Mouse (Mus musculus): ENCODE data around the gene Sel1l3.

The Sel1l3 gene

DNA sequence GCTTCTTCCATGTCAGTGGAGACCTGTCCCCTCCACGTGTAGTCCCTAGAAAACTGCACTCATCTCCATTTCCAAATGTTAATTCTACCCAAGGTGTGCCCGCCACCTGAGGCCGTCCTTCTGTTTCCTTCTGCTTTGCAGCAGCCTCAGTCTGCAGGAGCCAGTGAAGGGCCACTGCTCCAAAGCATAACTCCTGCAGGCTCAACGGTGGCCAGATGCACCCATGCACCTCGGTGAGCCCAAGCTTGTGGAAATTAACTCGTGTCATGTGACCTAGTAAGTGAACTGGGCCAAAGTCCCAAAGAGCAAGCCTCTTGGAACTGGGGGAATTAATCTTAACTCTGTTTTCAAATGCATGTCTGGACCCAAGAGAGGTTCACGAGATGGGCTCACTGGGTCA is 40.8 kb downstream of the Sel1l3 start:
- no peak for DNase-seq

DNA sequence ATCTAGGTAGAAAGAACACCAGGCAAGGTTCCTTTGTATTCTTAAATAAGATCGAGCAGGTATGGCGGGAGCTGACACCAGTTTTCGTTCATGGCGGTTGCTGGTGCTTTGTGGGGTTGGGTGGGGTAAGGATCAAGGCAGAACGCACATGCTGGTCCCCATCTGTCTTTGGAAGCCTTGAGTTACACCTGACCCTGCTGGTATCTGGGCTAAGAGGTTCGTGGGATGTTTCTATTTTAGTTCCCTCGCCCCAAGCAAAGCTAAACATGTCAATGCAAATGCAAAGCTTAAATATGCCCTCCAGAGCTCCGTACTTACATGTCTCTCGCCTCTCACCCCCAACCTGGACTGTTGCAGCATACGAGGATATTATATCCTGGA is 41.5 kb downstream of the Sel1l3 start:
- DNase-seq: no peak

DNA sequence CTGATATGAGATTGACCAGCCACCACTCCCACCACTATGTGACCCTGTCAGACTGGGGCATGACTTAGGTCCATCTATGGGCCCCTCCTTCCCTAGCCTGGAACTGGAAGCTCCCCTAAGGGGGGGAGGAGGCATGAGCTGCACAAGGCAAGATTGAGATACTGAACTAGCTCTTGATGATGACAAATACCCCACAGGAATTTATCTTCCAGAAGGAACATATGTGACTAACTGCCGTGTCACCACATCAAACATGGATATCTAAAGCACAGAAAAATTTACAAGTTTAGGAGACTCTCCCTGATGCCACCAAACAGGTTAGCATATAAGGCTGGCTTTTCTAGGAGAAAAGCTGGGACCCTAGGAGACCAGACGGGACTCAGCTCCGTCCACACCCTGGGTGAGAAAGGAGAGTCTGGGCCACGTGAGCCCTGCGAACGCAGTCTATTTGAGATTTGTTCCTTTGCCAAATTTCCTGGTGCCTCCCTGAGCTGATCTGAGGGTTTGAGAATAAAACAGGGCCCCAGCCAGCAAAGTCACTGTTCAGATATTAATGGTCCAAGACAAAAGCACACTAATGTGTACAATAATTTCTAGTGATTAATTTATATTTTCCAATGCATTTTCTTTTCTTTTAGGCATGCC is 42.0 kb downstream of the Sel1l3 start:
- no peak for DNase-seq

DNA sequence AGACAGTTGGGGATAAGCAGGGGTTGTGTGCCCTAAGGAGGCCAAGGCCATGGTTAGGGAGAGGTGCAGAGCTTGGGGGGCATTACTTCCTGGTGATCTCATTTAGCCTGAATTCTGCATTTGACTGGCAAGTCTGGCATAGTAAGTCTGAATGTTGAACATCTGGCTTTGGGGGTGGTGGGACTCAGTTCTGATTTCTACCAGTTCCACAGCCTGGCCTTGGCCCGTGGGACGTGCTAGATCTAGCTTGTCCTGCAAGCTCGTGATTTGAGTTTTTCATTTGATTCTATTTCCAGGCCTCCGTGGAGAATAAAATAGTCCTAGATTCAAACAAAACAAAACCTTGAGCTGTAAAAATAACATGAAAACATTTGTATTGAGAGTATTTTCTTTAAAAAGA is 46.2 kb downstream of the Sel1l3 start:
- no peak for DNase-seq

DNA sequence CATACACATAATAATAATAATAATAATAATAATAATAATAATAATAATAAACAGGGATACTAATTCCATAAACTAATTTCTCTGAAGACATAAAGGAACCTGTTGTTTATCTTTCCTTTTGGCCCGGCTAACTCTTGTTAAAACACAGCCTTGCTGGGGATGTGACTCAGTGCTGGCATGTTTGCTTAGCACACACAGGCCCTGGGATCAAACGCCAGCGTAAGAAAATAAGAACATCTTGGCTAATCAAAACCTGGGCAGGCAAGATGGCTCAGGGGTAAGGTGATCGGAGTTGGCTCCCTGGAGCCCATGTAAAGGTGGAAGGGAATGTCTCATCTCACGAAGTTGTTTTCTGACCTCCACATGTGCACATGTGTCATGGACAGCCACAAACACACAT is 48.1 kb downstream of the Sel1l3 start:
- DNase-seq: no peak

DNA sequence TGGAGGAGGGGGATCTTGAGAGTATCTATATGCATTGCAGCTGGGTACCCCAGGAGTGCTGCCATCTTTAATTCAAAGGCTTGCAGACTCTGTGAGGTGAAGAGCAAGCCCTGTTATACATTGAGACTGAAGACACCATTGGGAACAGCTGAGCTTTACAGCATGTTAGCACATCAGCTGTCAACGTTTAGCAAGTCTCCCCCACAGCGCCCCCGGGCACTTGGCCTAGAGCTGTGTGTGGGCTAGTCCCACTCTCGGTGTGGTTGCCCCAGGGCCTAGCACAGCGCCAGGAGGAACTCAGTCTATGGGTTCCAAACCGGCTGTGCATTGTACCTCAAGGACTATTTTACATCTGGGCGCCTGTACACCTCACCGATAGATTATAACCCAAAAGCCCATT is 51.3 kb downstream of the Sel1l3 start:
- no peak for DNase-seq

DNA sequence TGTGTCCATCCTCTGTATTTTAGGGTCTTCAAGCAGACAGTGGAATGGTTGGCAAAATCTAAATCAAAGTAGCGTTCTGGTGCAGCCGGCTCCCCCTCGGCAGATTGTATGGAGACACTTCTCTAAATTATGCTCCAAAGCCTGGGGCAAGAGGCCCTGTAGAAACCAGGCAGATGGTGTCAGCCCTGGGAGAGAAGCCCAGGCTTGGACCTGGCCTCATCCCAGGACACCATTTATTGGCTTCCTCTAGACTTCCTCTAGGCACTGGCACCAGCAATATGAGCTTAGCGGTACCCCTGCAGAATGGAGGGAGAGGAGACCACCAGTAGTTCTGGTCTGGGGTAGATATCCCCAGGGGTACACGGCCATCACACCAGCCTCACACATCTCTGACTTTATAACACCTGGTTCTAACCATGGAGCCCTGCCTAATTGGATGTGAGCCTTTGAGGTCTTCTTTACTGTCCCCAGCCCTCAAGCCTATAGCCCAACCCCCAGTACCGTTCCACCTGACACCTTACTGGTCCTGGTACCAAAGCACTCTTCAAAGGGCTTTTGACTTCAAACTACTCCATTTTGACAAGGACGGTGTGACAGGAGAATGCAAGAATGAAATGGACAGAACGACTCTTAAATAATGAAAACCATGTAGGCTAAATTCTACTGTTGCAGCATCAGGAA is 52.1 kb downstream of the Sel1l3 start:
- DNase-seq: no peak

DNA sequence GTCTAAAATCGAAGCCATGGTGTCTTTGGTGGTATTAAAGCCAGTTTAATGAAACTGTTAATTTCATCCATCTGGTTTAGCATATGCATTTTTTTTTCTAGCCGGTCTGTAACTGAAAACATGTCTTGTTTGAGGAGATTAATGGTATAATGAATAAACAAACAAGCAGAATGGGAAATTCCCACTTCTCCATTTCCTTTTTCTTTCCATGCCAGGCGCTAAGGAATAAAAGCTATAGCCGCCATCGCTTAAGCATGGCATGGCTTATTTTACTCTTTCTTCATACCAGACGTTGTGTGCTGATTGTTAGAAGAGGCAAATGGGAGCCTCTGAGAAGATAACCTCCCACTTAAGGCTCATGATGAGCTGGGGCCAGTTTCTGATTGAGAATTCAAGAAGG is 53.5 kb downstream of the Sel1l3 start:
- no peak for DNase-seq

DNA sequence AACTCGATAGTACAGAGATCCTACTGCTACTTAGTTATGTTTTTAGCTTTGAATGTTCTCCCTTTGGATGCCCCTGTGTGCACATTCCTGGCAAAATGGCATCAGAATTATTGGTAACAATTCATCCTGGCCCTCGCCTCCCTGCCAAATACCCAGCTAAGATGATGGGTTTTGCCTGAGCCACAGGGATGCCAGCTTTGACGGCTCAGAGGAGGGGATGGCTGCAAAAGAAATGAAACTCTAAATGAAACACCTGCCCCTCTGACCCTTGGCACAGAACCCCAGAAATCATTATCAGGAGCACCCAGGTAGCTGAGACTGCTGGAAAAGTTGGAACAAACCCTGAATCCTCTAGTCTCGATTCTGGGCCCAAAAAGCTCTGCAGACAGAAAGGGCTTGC is 54.1 kb downstream of the Sel1l3 start:
- no peak for DNase-seq

DNA sequence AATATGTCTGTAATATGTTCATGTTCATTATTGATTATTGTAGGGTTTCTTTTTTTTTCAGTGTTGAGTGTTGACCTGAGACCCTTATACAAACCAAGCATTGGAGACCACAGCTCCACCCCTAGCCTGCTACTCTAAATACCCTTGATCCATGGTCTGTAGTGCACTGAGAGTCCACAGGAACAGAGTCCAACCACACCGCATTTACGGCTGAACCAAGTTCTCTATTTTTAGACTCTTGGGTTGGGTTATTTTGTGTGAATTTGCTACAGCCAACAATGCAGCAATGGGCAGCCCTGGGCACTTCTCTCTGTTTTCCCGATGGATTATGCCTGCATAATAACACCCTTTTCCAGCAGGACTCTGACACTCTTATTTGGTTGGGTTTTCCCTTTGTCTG is 54.6 kb downstream of the Sel1l3 start:
- no peak for DNase-seq

DNA sequence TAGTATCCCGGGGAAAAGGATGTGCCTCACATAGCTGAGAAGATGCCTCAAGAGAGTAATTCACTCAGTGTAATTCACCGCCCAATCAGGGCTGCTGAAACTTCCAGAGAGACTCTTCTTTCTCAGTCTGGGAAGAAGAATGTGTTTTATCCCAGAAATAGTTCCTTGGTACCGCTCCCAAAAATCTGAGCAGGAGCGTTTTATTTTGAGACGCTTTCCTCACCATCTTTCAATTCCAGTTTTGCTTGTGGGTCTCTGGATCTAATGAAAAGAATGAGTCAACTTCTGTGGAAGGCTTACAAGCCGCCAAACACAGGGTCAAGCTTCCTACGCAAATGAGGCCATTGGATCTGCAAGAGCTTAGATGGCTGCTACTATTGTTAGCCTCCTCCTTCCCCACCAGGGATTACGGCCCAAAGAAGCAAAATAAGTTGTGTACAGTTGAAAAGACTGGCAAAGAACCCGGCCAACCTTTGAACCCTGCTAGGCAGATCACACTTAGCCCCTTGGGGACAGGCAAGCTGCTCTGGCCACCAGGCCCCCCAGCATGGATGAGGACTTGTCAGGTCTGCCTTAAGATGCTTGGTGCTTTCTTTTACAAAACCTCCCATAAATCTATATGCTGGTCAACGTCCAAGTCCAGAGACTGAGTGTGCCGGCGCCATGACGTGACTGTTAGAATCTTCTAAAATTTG is 57.6 kb downstream of the Sel1l3 start:
- DNase-seq: no peak

DNA sequence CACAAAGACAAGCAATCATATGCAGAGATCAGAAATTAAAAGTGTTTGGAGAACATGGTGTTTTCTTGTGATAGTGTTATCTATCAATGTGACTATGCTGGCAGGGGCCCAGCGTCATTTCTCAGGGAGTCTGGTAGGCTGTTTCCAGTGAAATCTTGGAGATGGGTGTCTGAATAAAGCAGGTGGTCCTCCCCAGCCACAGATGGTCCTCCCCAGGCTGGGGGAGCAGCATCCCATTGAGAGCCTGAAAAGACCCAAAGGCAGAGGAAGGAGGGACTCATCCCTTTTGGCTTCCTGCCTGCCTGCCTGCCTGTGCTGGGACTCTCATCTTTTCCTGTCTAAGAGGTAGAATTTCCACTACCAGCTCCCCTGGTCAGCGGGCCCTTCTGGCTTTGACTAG is 59.2 kb downstream of the Sel1l3 start:
- DNase-seq: no peak

DNA sequence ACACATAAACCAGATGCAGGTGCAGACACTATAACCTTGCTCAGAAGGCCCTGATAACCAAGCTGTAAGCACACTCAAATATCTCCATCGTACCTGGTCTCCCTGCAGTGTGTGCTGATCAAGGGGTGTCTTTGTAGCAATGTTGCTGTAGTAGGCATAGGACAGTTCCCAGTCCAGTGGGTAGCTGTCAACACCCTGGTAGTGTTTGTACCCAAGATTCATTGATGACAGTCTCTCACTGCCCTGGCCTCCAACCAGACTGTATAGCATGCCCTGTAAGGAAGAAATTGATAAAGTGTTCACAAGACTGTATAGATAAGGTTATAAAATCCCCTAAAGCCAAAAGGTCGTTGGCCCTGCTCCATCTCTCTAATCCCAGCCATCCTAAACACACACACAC is 59.6 kb downstream of the Sel1l3 start:
- DNase-seq: no peak

DNA sequence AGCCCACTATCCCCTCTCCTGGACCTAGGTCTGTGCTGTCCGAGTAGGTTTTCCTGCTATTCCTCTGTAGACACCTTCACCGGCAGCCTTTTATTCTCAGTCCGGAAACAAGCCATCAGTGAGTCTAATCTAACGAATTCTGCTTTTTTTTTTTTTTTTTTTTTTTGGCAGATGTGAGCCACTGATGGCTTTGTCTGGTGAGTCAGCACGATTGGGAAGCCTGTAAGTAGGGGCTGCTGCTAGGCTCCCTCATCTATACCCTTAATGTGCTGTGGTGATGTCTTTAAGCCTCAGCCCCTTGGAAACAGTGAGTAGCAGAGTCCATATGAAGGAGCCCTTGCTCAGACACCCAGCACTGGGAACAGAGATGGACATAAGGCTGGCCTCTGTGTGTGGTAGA is 60.6 kb downstream of the Sel1l3 start:
- no peak for DNase-seq

DNA sequence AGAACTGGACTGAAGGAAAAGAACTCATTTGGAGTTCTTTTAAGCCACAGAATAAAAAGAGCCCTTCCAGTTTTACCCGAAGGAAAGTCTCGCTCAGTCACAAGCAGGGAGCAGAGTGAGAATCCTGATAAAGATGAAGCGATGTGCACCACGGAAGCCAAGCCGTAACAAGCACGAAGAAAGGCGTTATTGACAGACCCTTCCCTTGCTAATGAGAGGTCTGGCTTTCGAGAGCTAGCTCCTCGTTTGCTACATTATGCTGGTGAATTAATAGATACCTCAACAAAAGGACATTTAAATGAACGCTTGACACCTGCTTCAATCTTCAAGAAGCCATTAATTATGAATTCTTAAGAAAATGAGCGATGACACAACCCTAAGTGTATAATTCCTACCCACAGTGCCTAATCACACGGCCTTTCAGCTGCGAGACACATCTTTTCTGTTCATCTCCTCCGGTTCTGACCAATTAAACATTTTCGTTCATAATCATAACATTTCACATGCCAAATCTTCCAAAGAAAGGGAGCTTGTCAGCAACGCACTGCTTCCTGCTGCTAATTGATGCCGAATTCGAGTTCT is 62.3 kb downstream of the Sel1l3 start:
- DNase-seq: no peak

DNA sequence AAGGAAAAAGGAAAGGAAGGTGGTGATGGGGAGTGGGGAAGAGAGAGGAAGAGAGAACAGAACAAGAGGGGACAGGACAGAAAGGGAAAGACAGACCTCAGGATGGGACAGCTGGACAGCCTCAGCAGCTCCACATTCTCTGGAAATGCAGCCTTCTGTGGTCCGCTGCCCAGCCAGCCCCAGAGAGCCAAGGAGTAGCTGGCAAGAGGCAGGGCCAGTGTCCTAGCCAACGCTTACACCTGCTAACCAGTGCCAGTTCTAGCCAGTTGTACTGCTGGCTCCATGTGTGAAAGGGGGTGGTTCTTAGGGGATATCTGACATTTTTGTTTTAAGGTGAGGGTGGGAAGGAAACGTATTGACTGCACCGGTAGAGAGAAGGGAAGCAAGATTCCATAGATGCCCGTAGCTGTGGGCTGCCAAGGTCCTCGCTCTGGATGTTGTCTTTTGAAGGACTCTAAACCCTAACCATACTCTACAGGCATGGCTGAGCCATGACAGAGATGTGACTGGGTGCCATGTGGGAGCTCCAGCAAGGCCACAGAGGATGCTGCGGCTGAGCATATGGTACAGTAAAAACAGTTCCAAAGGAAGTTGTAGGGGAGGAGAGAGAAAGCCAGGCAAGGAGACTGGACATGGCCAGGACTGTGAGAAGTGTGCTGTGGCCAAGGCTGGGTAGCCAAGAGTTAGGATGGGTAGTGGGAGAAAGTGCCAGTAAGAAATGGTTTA is 64.6 kb downstream of the Sel1l3 start:
- DNase-seq: no peak

DNA sequence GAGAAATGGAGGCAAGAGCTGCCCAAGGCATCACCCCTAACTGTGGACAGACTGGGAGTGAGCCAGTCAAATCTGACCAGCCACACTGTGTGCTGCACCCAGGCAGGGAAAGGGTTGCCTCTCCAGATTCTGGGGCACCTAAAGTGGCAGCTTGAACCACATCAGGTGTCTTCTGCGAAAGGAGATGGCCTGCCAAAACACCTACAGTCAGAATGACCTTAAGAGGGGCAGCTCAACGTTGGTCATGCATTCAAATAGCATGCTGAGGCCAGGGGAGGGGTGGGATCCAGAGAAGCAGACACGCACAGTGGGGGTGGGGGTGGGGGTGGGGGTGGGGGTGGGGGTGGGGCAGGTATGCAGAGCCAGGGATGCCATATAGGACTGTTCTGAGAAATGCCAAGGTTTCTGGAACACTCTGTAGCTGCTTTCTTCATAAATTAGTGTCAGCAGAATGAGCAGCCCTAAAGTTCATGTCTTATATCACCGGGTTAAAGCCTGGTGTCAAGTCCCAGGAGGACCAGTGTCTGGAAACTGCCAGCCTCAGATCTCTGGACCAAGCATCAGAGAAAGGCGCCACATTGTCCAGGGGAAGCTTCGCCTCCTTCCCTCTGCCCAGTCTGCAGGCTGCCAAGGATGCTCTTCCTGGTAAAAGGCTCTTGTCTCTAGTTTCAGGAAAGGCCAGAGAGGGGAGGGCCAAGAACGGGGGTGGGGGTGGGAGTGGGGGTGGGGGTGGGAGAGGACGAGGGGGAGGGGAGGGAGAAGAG is 65.4 kb downstream of the Sel1l3 start:
- DNase-seq: no peak

DNA sequence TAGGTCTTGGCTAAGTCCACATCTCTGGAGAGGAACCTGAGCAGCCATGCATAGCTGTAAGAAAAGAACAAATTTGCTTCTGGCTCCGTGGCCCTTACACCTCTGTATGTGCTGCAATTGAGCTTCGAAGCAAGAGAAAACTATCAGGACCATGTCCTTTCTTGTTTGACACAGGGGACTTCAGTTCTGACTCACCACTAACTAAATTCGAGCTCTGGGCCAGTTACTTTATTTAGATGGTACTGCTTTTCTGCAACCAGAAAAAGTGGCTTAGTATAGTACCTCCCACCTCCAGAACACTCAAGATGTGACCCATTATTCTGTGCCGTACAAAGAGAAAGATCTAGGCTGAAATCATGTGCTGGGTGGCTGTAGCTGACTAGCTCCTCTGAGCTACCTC is 66.3 kb downstream of the Sel1l3 start:
- no peak for DNase-seq

DNA sequence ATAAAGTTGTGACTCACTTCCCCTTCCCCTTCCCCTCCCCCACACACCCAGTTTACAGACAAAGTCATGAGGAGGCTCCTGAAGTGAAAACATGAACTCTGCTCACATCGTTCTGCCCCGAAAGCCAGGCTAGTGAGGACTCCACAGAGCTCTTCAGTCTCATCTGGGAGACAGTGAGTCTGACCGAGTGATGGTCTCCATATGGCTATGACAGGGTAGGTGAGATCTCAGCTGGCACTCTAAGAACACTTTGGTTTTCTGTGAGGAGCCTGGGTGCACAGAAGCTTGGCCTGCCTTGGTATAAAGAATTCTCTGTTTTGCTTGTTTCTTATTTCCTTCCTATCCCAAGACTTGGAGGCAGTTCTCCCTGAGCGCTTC is 67.1 kb downstream of the Sel1l3 start:
- no peak for DNase-seq

DNA sequence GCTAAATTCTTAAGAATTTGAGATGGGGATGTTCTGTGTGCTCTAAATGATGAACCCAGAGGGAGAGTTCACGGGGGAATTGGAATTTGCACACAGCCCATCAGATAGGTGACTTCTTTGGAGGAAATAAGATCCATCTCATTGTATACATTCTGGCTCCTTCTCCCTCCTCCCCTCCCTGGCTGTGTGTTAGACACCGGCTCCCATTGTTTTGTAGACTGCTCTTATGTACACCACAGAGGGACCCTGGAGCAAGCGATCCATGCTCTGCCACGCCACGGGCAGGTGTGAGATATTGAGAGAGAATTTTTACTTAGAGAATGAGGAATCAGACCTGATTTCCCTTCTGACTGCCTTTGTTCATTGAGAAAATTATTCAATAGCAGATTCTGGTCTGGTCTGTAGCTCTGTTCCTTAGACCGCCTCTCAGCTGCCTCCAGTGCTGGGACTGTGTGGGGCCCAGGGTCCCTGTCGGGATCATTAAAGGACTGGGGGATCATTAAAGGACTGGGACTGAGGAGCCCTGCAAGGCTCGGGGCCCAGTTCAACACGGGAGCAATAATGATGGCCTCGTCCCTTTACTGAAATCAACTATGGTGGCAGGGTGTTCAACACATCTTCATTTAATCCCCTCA is 67.6 kb downstream of the Sel1l3 start:
- DNase-seq: no peak

DNA sequence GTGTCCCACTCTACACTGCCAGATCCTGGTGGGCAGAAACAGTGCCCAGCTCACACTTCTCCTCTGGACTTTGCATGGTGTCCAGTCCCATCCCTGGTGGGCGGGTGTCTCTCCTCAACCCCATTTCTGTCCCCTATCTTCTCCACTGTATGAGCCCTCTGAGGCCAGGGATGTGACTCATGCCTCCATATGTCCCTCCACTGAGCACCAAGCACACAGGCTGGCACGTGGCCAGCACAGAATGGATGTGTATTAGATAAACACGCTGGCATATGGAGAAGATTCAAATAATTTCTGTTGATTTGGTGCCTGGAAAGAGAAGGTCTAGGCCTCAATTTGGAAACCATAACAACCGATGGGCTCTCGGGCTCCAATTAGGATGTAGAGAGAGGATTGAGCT is 71.1 kb downstream of the Sel1l3 start:
- no peak for DNase-seq

Measured in lung, postnatal 14 days (tissue).